Mouse (Mus musculus) hindbrain, postnatal 0 days (tissue): ENCODE results near the gene Aass. TPM values are rescaled to one million over a fixed set of nuclear protein-coding genes. Genes with fewer than 3 reads are reported as not detected.
"Not testable (repeated sequence)": the region's sequence is repeated elsewhere in the genome, so short reads cannot be mapped to it uniquely, and the experiment has no call there.

Experiments
- ATAC-seq: fragments of 200-750 bp; cut with Nextera tagmentation; 2 replicates; pipeline ENCODE4 v1.8.0; 2017; ENCODE audit warnings: mild to moderate bottlenecking, moderate TSS enrichment, moderate library complexity
- DNase-seq: peaks from one replicate; pipeline ENCODE4 v3.0.0-alpha.2; 2015; ENCODE audit warnings: low spot score
- H3K27ac ChIP-seq: fragments of 300-500 bp; sonication (generic); 2 replicates; pipeline ENCODE4 v1.5.1; 2014; ENCODE audit warnings: mild to moderate bottlenecking
- H3K27me3 ChIP-seq: fragments of 300-500 bp; sonication (generic); 2 replicates; pipeline ENCODE4 v1.6.1; 2014; ENCODE audit warnings: low read length, mixed read lengths; ENCODE audit not compliant: insufficient read depth
- H3K36me3 ChIP-seq: fragments of 300-500 bp; sonication (generic); 2 replicates; pipeline ENCODE4 v1.6.1; 2014; ENCODE audit warnings: low read length, mixed read lengths; ENCODE audit not compliant: insufficient read depth
- H3K4me1 ChIP-seq: fragments of 300-500 bp; sonication (generic); 2 replicates; pipeline ENCODE4 v1.6.1; 2014; ENCODE audit warnings: antibody characterized with exemption, low read length, mixed read lengths; ENCODE audit not compliant: insufficient read depth
- H3K4me2 ChIP-seq: fragments of 300-500 bp; sonication (generic); 2 replicates; pipeline ENCODE4 v1.6.1; 2014; ENCODE audit warnings: low read depth, mild to moderate bottlenecking, low read length, moderate library complexity, mixed read lengths
- H3K4me3 ChIP-seq: fragments of 300-500 bp; sonication (generic); 2 replicates; pipeline ENCODE4 v1.5.1; 2014; ENCODE audit warnings: low read length
- H3K9ac ChIP-seq: fragments of 300-500 bp; sonication (generic); replicated peaks from 2 replicates; pipeline ENCODE4 v1.6.1; 2014; ENCODE audit warnings: mild to moderate bottlenecking, low read length, moderate library complexity, mixed read lengths
- H3K9me3 ChIP-seq: fragments of 300-500 bp; sonication (generic); 2 replicates; pipeline ENCODE4 v1.6.1; 2016; ENCODE audit warnings: low read length, mixed read lengths
- CTCF ChIP-seq: IDR thresholded peaks from 2 replicates; pipeline ENCODE4 v1.5.1; 2016; ENCODE audit warnings: antibody characterized with exemption, control low read depth, low read depth
- WGBS: fragments of 180-500 bp; shearing (Covaris S2); extraction: QIAGEN DNeasy Blood & Tissue Kit; methylation state at CpG from one replicate; pipeline ENCODE4 v1.1.7; 2014; 5-methylcytosine and 5-hydroxymethylcytosine counted together
- polyA plus RNA-seq: library from polyadenylated mRNA; unstranded; fragments of >200 nt; fragmentation: Nextera tagmentation; extraction: Ambion mirVana; gene quantifications from 2 replicates; pipeline ENCODE4 v1.2.1, GENCODE M21; 2015
- total RNA-seq: library from RNA; depleted of rRNA; stranded (reverse); fragments of >200 nt; gene quantifications from 2 replicates; pipeline ENCODE4 v1.2.3, GENCODE M21; 2014

Gene Aass
- total and polyA plus RNA-seq, 2 experiments from 2014 or later: 0.52 to 0.59 TPM

DNA sequence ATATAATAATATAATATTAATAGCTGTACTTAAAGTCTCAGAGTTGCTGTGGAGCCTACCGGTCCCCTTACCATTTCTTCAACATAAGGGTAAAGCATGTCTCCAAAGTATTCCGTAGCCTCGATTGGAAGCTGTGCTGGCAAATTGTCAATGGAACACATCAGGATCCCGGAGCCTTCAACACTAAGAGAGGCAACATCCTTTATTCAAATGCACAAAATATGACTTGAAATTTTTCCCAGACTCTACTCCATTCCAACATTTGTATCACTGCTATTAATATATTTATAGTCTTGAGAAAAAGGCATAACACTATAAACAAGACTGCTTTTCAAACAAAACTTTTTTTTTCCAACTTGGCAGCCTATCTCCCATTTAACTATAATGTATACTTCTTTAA is 25.7 kb downstream of the Aass start:
- WGBS: 90% methylated on average over 4 of the region's 4 CpGs
- no peak overlapping the region for H3K27ac ChIP-seq
- no peak for DNase-seq
- no peak overlapping the region for H3K4me2 ChIP-seq
- no peak overlapping the region for H3K9ac ChIP-seq
- H3K27me3 ChIP-seq: no peaks in the 10 kb centered on the region
- no peak overlapping the region for H3K4me3 ChIP-seq
- no peak for TF ChIP-seq CTCF
- H3K9me3 ChIP-seq: no peaks in the 10 kb centered on the region
- no peaks in the 10 kb centered on the region for H3K4me1 ChIP-seq
- no peaks in the 10 kb centered on the region for H3K36me3 ChIP-seq
- no peak for ATAC-seq

DNA sequence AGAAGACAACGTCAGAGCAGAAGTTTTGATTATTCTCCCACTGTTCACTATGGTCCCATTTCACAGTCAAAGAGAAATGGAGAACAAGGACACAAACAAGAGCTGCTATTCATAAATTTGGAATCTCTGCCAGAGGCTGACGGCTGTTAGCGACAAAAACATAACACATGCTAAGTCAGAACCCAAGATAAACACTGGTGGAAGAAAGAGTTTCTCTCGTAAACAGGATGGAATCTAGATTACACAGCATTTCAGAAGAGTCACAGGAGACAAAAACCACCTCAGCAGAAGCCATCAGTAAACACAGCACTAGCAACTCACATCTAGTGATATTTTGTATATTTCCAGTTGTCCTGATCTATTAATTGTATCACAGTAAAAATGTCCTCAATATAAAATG is 26.4 kb downstream of the Aass start:
- DNase-seq (no peak), ATAC-seq (no peak)
- 56% methylated on average over 4 of the region's 4 CpGs for WGBS
- Histone ChIP-seq H3K4me3 (no peak overlapping the region), H3K27ac (no peak overlapping the region), H3K9ac (no peak overlapping the region), H3K9me3 (no peaks in the 10 kb centered on the region), H3K36me3 (no peaks in the 10 kb centered on the region), H3K4me1 (no peaks in the 10 kb centered on the region), H3K4me2 (no peak overlapping the region), H3K27me3 (no peaks in the 10 kb centered on the region)
- TF ChIP-seq CTCF: no peak

DNA sequence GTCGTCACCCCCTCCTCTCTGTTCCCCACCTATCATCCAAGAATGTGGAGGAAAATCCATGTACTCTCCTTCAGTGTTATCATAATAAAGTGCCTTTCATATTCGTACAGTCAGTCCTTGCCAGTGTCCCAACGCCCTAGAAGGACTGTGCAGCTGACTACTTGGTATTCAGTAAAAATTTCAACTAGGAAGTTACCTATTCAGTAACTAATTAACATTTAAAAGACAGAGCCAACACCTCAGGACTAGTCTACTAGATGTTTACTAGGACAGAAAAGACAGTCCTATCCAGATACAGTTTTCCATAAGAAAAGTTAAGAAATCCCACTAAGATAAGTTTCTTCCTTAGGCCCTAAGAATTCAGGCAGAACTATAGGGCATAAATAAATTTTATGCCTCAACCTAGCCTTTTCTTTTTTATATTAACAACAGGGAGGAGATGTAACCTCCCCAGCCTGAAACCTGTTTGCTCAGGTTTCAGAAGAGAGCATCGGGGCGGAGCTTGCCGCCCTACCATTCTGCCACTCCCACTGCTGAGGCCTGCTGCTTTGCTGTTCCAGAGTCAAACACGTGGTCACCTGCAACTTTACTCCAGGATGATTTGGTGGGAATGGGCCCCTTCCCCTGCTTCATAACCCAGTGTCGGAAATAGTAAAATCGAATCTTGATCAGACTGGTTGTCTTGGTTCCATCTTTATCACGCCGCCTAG is 42.3 kb downstream of the Aass start:
- not testable (repeated sequence) for H3K36me3 ChIP-seq, H3K27ac ChIP-seq, H3K4me1 ChIP-seq, ATAC-seq, H3K4me3 ChIP-seq, H3K9ac ChIP-seq, H3K27me3 ChIP-seq, DNase-seq, H3K4me2 ChIP-seq, H3K9me3 ChIP-seq
- 92% methylated on average over 11 of the region's 11 CpGs for WGBS

DNA sequence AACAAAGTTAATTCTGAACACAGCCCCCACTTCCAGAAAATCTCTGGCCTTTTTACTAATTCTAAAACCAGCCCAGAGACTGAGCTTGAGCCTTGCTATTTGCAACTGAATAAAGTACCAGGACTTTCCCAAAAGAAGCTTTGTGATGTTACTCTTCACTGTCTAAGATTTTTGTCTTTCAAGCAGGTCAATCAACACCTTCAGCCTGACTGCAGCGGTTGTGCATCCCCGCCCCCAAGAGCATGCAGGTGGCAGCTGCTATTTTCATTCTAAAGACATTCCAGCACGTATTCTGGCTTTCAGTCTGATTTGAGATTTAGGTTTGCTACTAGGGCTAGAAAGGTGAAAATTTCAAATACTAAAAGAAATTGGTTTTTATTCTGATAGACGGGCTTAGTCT is 43.5 kb downstream of the Aass start:
- not testable (repeated sequence) for H3K9me3 ChIP-seq, H3K27ac ChIP-seq, ATAC-seq, H3K4me1 ChIP-seq, H3K4me3 ChIP-seq, H3K27me3 ChIP-seq, H3K9ac ChIP-seq, H3K4me2 ChIP-seq, DNase-seq, H3K36me3 ChIP-seq
- WGBS: 73% methylated on average over 4 of the region's 4 CpGs

DNA sequence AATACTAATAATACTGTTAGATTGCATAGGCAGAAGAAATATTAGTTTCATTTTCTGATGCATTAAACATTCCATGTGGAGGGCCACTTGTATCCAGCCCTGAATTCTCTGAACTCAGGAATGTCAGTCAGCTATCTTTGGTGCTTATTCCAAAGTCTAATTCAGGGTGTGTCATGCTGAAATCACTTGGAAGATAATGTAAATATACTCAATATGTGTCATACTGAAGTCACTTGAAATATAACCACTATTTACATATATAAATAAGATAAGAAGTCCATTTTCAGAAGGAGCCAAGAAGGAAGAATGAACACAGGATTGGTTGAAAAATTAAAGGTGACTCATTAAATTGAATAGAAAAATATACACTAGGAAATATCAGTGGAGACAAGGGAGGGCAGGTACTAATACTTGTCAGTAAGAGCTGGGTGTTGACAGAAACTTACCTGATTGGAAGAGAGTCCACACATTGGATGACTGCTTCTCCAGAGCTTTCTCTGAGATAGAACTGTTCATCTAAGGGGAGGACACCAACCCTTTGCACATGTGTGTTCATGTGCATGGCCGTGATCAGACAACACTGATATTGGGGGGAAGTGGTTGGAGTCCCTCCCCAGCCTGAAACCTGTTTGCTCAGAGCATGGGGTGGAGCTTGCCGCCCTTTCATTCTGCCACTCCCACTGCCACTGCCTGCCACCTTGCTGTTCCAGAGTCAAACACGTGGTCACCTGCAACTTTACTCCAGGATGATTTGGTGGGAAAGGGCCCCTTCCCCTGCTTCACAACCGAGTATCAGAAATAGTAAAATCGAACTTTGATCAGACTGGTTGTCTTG is 48.0 kb downstream of the Aass start:
- no peaks in the 10 kb centered on the region for H3K4me1 ChIP-seq
- H3K9me3 ChIP-seq: no peaks in the 10 kb centered on the region
- no peak for ATAC-seq
- no peak overlapping the region for H3K4me3 ChIP-seq
- no peak overlapping the region for H3K4me2 ChIP-seq
- no peak for TF ChIP-seq CTCF
- WGBS: 91% methylated on average over 5 of the region's 5 CpGs
- DNase-seq: no peak
- H3K27me3 ChIP-seq: no peaks in the 10 kb centered on the region
- H3K27ac ChIP-seq: no peak overlapping the region
- no peaks in the 10 kb centered on the region for H3K36me3 ChIP-seq
- no peak overlapping the region for H3K9ac ChIP-seq

DNA sequence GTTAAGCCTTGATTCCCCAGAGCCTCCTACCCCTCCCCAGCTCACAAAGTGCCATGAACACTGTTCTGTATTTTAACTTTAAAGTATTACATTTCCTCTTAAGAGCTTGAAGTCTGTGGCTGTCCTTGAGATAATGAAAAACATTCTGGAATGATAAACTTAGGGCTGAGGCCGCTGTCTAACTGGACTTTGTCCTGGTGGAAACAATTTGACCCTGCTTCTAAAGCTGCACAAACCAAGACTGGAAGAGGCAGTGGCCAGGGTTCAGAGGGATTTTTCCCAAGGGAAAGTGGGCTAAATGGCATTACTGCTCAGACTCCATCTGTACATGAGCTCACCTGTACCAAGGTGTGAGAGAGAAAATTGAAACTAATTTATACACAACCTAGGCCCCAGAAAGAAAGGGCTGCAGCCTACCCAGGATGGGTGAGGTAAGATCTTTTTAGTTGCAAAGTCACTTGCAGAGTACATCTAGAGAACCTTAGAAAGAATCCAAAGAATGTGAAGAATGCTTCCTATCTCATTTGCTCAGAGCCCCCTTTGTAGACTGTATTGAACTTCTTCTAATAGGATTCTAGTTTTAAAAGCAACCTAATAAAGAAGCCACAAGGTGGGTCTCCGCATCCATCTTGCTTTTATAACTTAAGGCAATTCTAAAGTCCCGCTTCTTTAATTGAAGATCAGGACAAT is 52.6 kb downstream of the Aass start:
- H3K4me1 ChIP-seq: no peaks in the 10 kb centered on the region
- H3K27me3 ChIP-seq: no peaks in the 10 kb centered on the region
- H3K4me2 ChIP-seq: no peak overlapping the region
- H3K27ac ChIP-seq: no peak overlapping the region
- 75% methylated on average over 3 of the region's 3 CpGs for WGBS
- no peak for TF ChIP-seq CTCF
- H3K36me3 ChIP-seq: no peaks in the 10 kb centered on the region
- no peak overlapping the region for H3K9ac ChIP-seq
- H3K4me3 ChIP-seq: no peak overlapping the region
- DNase-seq (no peak), ATAC-seq (no peak)
- H3K9me3 ChIP-seq: no peaks in the 10 kb centered on the region

DNA sequence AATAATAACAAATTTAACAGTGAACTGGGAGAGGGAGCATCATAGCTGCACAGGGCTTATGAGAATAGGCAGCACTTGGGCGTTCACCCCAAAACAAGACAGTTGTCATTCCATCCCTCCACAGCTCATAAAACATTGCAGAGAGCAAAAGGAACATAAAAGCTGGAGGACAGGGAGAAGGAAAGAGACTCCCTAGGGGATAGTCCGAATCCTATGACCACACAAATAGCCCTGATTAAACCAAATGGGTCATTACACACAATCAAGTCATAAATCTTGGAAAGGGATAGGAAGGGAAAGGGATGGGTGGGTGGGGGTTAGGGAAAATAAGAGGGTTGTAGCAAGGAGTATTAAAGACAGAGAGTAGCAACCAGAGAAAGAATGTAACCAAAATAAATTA is 54.5 kb downstream of the Aass start:
- ATAC-seq (no peak), DNase-seq (no peak)

More for the DNA sequence above, 54.5 kb downstream of the Aass start:
- TF ChIP-seq CTCF: no peak
- 82% methylated on average over 2 of the region's 2 CpGs for WGBS
- Histone ChIP-seq H3K4me1 (no peaks in the 10 kb centered on the region), H3K36me3 (no peaks in the 10 kb centered on the region), H3K9ac (no peak overlapping the region), H3K4me2 (no peak overlapping the region), H3K27me3 (no peaks in the 10 kb centered on the region), H3K9me3 (no peaks in the 10 kb centered on the region), H3K4me3 (no peak overlapping the region), H3K27ac (no peak overlapping the region)
